Mouse (Mus musculus) kidney, adult 2 months (tissue): ENCODE measurements around the gene Nr2f6. TPM values are rescaled to one million over a fixed set of nuclear protein-coding genes. Genes with fewer than 3 reads are reported as not detected.
"Not testable (repeated sequence)": the region's sequence is repeated elsewhere in the genome, so short reads cannot be mapped to it uniquely, and the experiment has no call there.

Experiments used
- DNase-seq: peaks from one replicate; pipeline ENCODE4 v3.0.0; 2021
- H3K27ac ChIP-seq: fragments of 200-500 bp; 2 replicates; pipeline ENCODE4 v1.5.1; 2012; ENCODE audit warnings: low read depth, low read length, control low read depth, inconsistent platforms; ENCODE audit not compliant: insufficient read depth
- H3K27me3 ChIP-seq: fragments of 200-500 bp; replicated peaks from 2 replicates; pipeline ENCODE4 v1.6.1; 2012; ENCODE audit warnings: mild to moderate bottlenecking, moderate library complexity, low read length, inconsistent platforms; ENCODE audit not compliant: control insufficient read depth, insufficient read depth
- H3K36me3 ChIP-seq: fragments of 200-500 bp; 2 replicates; pipeline ENCODE4 v1.6.1; 2012; ENCODE audit warnings: mild to moderate bottlenecking, moderate library complexity, low read length, inconsistent platforms; ENCODE audit not compliant: control insufficient read depth, insufficient read depth
- H3K4me1 ChIP-seq: fragments of 200-500 bp; 2 replicates; pipeline ENCODE4 v1.6.1; 2011; ENCODE audit warnings: low read length; ENCODE audit not compliant: control insufficient read depth, insufficient read depth
- H3K4me3 ChIP-seq: fragments of 200-500 bp; 2 replicates; pipeline ENCODE4 v1.5.1; 2011; ENCODE audit warnings: mild to moderate bottlenecking, low read depth, low read length, control low read depth; ENCODE audit not compliant: insufficient read depth
- CTCF ChIP-seq: fragments of 200-500 bp; conservative IDR thresholded peaks from 2 replicates; pipeline ENCODE4 v1.5.1; 2011; ENCODE audit warnings: low read depth, mild to moderate bottlenecking, control low read depth, low read length, moderate library complexity, mixed read lengths; ENCODE audit not compliant: insufficient read depth, insufficient read length
- POLR2A ChIP-seq: fragments of 200-500 bp; IDR thresholded peaks from one replicate; pipeline ENCODE4 v1.6.1; 2011; ENCODE audit warnings: low read depth, low read length, control low read depth
- WGBS: fragments of 180-500 bp; shearing (Covaris S2); methylation state at CpG from one replicate; pipeline ENCODE4 v1.1.7; 2018; 5-methylcytosine and 5-hydroxymethylcytosine counted together
- polyA plus RNA-seq: library from polyadenylated mRNA; depleted of rRNA; stranded (reverse); fragments of >200 nt; gene quantifications from 2 replicates; pipeline ENCODE4 v1.2.3, GENCODE M21; 2012

The Nr2f6 gene
- polyA plus RNA-seq, 1 experiment = 177 TPM

DNA sequence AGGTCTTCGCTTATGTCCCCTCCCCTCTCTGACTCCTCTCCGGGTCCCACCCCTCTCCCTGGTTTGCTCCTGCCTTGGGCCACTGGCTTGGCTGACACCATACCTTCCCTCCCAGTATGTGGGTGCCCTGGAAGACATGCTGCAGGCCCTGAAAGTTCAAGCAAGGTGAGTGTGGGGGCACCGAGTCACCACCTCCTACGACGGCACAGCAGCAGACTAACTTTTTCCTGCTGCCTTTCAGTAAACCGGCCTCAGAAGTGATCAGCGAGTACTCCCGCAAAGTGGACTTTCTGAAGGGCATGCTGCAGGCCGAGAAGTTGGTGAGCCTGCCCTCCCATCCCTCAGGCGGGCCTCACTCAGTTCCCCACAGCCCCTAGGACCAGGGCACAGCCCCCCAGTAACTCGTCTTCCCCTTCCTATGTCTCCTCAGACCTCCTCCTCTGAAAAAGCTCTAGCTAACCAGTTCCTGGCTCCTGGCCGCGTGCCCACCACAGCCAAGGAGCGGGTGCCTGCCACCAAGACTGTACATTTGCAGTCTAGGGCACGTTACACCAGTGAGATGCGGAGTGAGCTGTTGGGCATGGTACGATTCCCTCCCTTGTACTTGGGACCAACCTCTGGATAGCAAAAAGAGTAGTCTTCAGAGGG, 14.1 kb downstream of the Nr2f6 start:
- 17% methylated on average over 17 of the region's 17 CpGs for WGBS
- peak overlapping the region; percentile 76 for H3K4me3 ChIP-seq
- TF ChIP-seq POLR2A (no peak), CTCF (no peak)
- H3K27ac ChIP-seq = peak overlapping the region; percentile 94
- no peaks in the 10 kb centered on the region; the same call in 1 of the 2 replicates for H3K4me1 ChIP-seq
- no peaks in the 10 kb centered on the region for H3K27me3 ChIP-seq
- no peaks in the 10 kb centered on the region; the same call in 1 of the 2 replicates for H3K36me3 ChIP-seq
- DNase-seq = no peak

- TF ChIP-seq POLR2A (peak; percentile 65), CTCF (no peak)
- Histone ChIP-seq H3K27ac (peak within 1 kb of the TSS; percentile 94), H3K4me1 (no peaks in the 10 kb centered on the region; the same call in 1 of the 2 replicates), H3K27me3 (no peaks in the 10 kb centered on the region), H3K36me3 (no peaks in the 10 kb centered on the region), H3K4me3 (peak within 1 kb of the TSS; percentile 76)
- peak; percentile 97 for DNase-seq
- under 1% methylated on average over 56 of the region's 56 CpGs for WGBS
These were observed 14.8 kb downstream of the Nr2f6 start, which contains the start of gene Use1 for GRCm38 (mm10) chr8:71366771-71367528. Use1 (plus strand) TSS chr8:71366848.

- TF ChIP-seq POLR2A (no peak), CTCF (no peak)
- no peak overlapping the region for H3K4me3 ChIP-seq
- 86% methylated on average over 3 of the region's 3 CpGs for WGBS
- DNase-seq = no peak
- H3K4me1 ChIP-seq = no peaks in the 10 kb centered on the region
- H3K27me3 ChIP-seq = no peaks in the 10 kb centered on the region
- H3K36me3 ChIP-seq = no peaks in the 10 kb centered on the region
- no peak overlapping the region for H3K27ac ChIP-seq
These were observed 23.7 kb downstream of the Nr2f6 start for GRCm38 (mm10) chr8:71358026-71358425.

- no peak for DNase-seq
- Histone ChIP-seq H3K4me3 (no peak overlapping the region), H3K36me3 (no peaks in the 10 kb centered on the region), H3K27ac (no peak overlapping the region), H3K27me3 (no peaks in the 10 kb centered on the region), H3K4me1 (no peaks in the 10 kb centered on the region)
- TF ChIP-seq CTCF (no peak), POLR2A (no peak)
- whole genome bisulfite sequencing = 95% methylated on average over 1 of the region's 1 CpGs
These were observed 30.2 kb downstream of the Nr2f6 start for GRCm38 (mm10) chr8:71351520-71351919.

DNA sequence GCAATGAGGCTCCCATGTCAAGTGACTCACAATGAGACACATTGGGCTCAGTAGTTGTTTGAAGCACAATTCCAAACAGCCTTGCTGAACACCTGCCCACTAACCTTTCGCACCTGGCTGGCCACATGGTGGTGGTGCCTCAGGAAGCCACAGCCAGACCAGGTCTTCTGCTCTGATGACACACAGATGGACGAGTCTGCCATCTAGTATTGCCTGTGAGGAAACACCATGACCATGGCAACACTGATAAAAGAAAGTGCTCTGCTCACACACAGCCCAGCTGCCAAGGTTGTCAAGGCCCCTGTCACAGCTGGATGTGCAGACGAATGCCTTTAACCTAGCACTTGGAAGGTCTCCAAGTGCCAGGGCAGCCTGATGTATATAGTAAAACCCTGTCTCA, 30.6 kb downstream of the Nr2f6 start:
- 74% methylated on average over 3 of the region's 3 CpGs for WGBS
- no peaks in the 10 kb centered on the region for H3K36me3 ChIP-seq

DNA sequence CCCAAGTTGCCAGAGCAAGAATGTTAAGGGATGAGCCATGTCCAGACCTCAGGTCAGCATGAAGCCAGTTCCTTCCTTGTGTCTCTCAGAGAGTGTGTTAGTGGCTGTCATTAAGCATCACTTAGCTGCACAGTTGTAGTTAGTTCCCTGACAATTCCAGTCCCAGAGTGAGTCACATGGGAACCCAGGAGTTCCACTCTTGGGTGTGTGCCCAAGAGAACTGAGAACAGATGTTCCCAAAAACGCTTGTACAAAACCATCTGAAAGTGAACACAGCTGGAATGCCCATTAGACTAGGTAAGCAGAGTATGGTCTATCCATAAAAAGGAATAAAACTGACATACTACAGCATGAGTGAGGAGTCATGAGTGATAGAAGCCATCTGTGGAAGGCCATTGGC, 35.2 kb downstream of the Nr2f6 start:
- DNase-seq = no peak
- 79% methylated on average over 1 of the region's 1 CpGs for WGBS
- H3K36me3 ChIP-seq = no peaks in the 10 kb centered on the region
- no peak overlapping the region for H3K27ac ChIP-seq
- no peak for TF ChIP-seq CTCF
- TF ChIP-seq POLR2A = no peak
- no peak overlapping the region for H3K4me3 ChIP-seq
- H3K27me3 ChIP-seq = no peaks in the 10 kb centered on the region
- no peaks in the 10 kb centered on the region for H3K4me1 ChIP-seq

More for the DNA sequence above, 30.6 kb downstream of the Nr2f6 start:
- no peak for DNase-seq
- Histone ChIP-seq H3K27me3 (no peaks in the 10 kb centered on the region), H3K27ac (no peak overlapping the region), H3K4me1 (no peaks in the 10 kb centered on the region), H3K4me3 (no peak overlapping the region)
- TF ChIP-seq CTCF = no peak

GRCm38 (mm10) chr8:71340625-71341024, 41.1 kb downstream of the Nr2f6 start:
- H3K36me3 ChIP-seq = no peaks in the 10 kb centered on the region
- no peak overlapping the region for H3K27ac ChIP-seq
- H3K4me3 ChIP-seq = no peak overlapping the region
- H3K27me3 ChIP-seq = no peaks in the 10 kb centered on the region
- no peaks in the 10 kb centered on the region for H3K4me1 ChIP-seq
- no peak for TF ChIP-seq POLR2A
- TF ChIP-seq CTCF = peak; percentile 66
- WGBS = 88% methylated on average over 5 of the region's 5 CpGs
- peak; percentile 47 for DNase-seq

DNA sequence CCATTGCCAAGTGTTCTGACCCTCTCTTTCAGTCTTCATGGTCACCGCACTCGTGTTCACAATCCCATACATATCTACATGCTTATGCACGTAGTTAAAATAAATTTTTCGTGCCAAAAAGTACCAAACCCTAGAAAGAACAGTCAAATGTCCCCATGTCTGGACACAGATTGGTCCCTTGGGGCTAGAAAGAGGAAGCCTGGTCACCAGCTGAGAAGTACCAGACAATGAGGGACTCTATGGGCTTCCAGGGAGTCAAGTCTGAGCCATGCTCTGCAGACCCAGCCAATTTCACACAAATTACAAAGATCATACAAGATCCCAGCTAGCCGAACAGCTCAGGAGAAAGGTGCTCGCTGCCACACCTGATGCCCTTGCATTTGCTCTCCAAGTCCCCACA, 43.9 kb downstream of the Nr2f6 start:
- not testable (repeated sequence) for H3K4me1 ChIP-seq, H3K27ac ChIP-seq, H3K36me3 ChIP-seq, H3K27me3 ChIP-seq, H3K4me3 ChIP-seq, DNase-seq
- 92% methylated on average over 6 of the region's 6 CpGs for WGBS
